ENCODE assay signal across 12 mouse cellular contexts in the genomic region with DNA sequence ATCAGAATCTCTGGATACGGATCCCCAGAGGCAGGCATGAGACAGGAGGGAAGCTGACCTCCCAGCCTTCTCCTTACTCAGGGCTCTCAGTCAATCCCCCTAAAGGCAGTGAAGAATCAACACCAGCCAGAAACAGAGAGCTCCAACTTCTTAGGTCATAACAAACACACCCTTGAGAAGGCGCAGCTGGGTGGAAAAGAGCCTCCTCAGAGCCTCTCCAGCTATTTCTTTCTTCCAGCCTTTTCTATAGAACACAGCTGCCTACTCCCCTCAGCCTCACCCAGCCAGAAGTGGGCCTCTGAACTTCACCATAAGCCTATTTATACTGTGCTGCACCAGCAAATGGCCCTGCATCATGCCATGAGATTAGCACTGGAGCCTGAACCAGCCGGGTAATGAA.
A peak's percentile ranks its signal among the peaks of the same experiment; 100 is the strongest.
DNase-seq lines count a peak whose midpoint lies in the region; ATAC-seq and TF ChIP-seq lines count a peak whose summit lies in the region.
"Had no signal": no experiment of that assay in that cellular context is flagged by ENCODE, and none has a peak within 500 bp of the region (broad histone marks: within the 10 kb centered on the region; RNA-seq: fewer than 3 reads in every experiment).

No protein-coding gene starts in this region.

- no peak overlapping the region for H3K27ac ChIP-seq in embryonic facial prominence, embryonic 11.5 days (replicated peaks; ENCODE audit: low read depth, low read length)
- no peak overlapping the region for H3K27ac ChIP-seq in embryonic facial prominence, embryonic 10.5 days (replicated peaks)
- H3K27ac ChIP-seq in kidney, embryonic 15.5 days, result peak overlapping the region; percentile 48
- 0 out of 2 replicates have a peak overlapping the region, but pooled peaks have one; percentile 46 for H3K27ac ChIP-seq in midbrain, embryonic 12.5 days (replicated peaks)
- H3K27ac ChIP-seq in midbrain, postnatal 0 days (ENCODE audit: low read depth, low read length), result no peak overlapping the region
- H3K27ac ChIP-seq in stomach, embryonic 15.5 days, result peak overlapping the region; percentile 71
- H3K27ac ChIP-seq in thymus, adult 2 months (ENCODE audit: control insufficient read depth, insufficient read depth, low read length), result no peak overlapping the region

- no peaks in the 10 kb centered on the region for H3K36me3 ChIP-seq in embryonic facial prominence, embryonic 11.5 days (replicated peaks; ENCODE audit: control insufficient read depth, insufficient read depth, low read depth, low read length)
- no peaks in the 10 kb centered on the region for H3K36me3 ChIP-seq in embryonic facial prominence, embryonic 10.5 days (replicated peaks)
- H3K36me3 ChIP-seq in kidney, embryonic 15.5 days, result no peaks in the 10 kb centered on the region
- H3K36me3 ChIP-seq in midbrain, embryonic 12.5 days, result no peaks in the 10 kb centered on the region
- no peaks in the 10 kb centered on the region for H3K36me3 ChIP-seq in midbrain, postnatal 0 days (ENCODE audit: insufficient read depth, low read length)
- H3K36me3 ChIP-seq in stomach, embryonic 15.5 days, result no peaks in the 10 kb centered on the region
- H3K36me3 ChIP-seq in thymus, adult 2 months (ENCODE audit: control insufficient read depth, insufficient read depth, low read length), result no peaks in the 10 kb centered on the region

- no peak overlapping the region for H3K4me2 ChIP-seq in embryonic facial prominence, embryonic 11.5 days (ENCODE audit: low read depth, low read length)
- no peak overlapping the region for H3K4me2 ChIP-seq in kidney, embryonic 15.5 days
- H3K4me2 ChIP-seq in midbrain, embryonic 12.5 days (replicated peaks), result no peak overlapping the region
- no peak overlapping the region for H3K4me2 ChIP-seq in midbrain, postnatal 0 days (ENCODE audit: low read depth, low read length, poor library complexity, severe bottlenecking)
- no peak overlapping the region for H3K4me2 ChIP-seq in stomach, embryonic 15.5 days

- no peaks in the 10 kb centered on the region for H3K27me3 ChIP-seq in embryonic facial prominence, embryonic 11.5 days (ENCODE audit: control insufficient read depth, insufficient read depth, low read length)
- no peaks in the 10 kb centered on the region for H3K27me3 ChIP-seq in embryonic facial prominence, embryonic 10.5 days (replicated peaks; ENCODE audit: low read depth, poor library complexity, severe bottlenecking)
- no peaks in the 10 kb centered on the region for H3K27me3 ChIP-seq in kidney, embryonic 15.5 days
- H3K27me3 ChIP-seq in midbrain, embryonic 12.5 days, result no peaks in the 10 kb centered on the region
- no peaks in the 10 kb centered on the region for H3K27me3 ChIP-seq in midbrain, postnatal 0 days (ENCODE audit: insufficient read depth, low read length)
- H3K27me3 ChIP-seq in stomach, embryonic 15.5 days (replicated peaks), result no peaks in the 10 kb centered on the region
- no peaks in the 10 kb centered on the region for H3K27me3 ChIP-seq in thymus, adult 2 months (ENCODE audit: control insufficient read depth, insufficient read depth, low read length)

- DNase-seq in embryonic facial prominence, embryonic 11.5 days (ENCODE audit: low spot score), result no peak
- no peak for DNase-seq in embryonic facial prominence, embryonic 10.5 days (ENCODE audit: low spot score)
- no peak for DNase-seq in kidney, postnatal 14 days
- DNase-seq in midbrain, postnatal 0 days (ENCODE audit: low spot score), result no peak
- no peak for DNase-seq in thymus, adult 2 months
- DNase-seq: adrenal gland, postnatal 14 days; cerebellum, adult 9-11 months; lung, postnatal 10 days had no signal

- no peak overlapping the region for H3K4me3 ChIP-seq in embryonic facial prominence, embryonic 11.5 days (ENCODE audit: low read depth, low read length)
- H3K4me3 ChIP-seq in embryonic facial prominence, embryonic 10.5 days, result no peak overlapping the region
- H3K4me3 ChIP-seq in kidney, embryonic 15.5 days (replicated peaks), result no peak overlapping the region
- H3K4me3 ChIP-seq in midbrain, embryonic 12.5 days, result no peak overlapping the region
- H3K4me3 ChIP-seq in midbrain, postnatal 0 days (ENCODE audit: low read depth, low read length), result no peak overlapping the region
- H3K4me3 ChIP-seq in stomach, embryonic 15.5 days (replicated peaks), result no peak overlapping the region
- no peak overlapping the region for H3K4me3 ChIP-seq in thymus, adult 2 months (ENCODE audit: control insufficient read depth, insufficient read depth, low read length)

- ATAC-seq in embryonic facial prominence, embryonic 11.5 days (replicated peaks; ENCODE audit: insufficient number of reproducible peaks, low FRiP score, low TSS enrichment, low read depth), result 0 out of 2 replicates have a peak, but pooled peaks have one; percentile 62
- ATAC-seq in kidney, embryonic 15.5 days (replicated peaks; ENCODE audit: low FRiP score), result peak; percentile 44; the same call in 1 of the 2 replicates
- ATAC-seq in midbrain, embryonic 12.5 days (ENCODE audit: low FRiP score, low read depth), result peak; percentile 77
- no peak for ATAC-seq in midbrain, postnatal 0 days (ENCODE audit: low FRiP score)
- ATAC-seq in stomach, embryonic 15.5 days (ENCODE audit: insufficient read depth, low FRiP score, low read depth), result peak; percentile 74
- ATAC-seq: inflammation-experienced regulatory T-cells, adult 6 months had no signal

- TF ChIP-seq CTCF in midbrain, postnatal 0 days (IDR thresholded peaks at IDR 0.05), result no peak
- no peak for TF ChIP-seq CTCF in thymus, adult 2 months (IDR thresholded peaks at IDR 0.05; ENCODE audit: borderline replicate concordance, control insufficient read depth, extremely low read depth, insufficient read depth, low read length, poor library complexity)

- H3K4me1 ChIP-seq in embryonic facial prominence, embryonic 11.5 days (ENCODE audit: control insufficient read depth, insufficient read depth, low read length), result peaks cover 3% of the 10 kb centered on the region; the same call in 1 of the 2 replicates
- peaks cover 22% of the 10 kb centered on the region for H3K4me1 ChIP-seq in embryonic facial prominence, embryonic 10.5 days
- peaks cover 20% of the 10 kb centered on the region for H3K4me1 ChIP-seq in kidney, embryonic 15.5 days
- H3K4me1 ChIP-seq in midbrain, embryonic 12.5 days, result peaks cover 6% of the 10 kb centered on the region; the same call in 1 of the 2 replicates
- H3K4me1 ChIP-seq in midbrain, postnatal 0 days (ENCODE audit: insufficient read depth, low read length), result peaks cover 4% of the 10 kb centered on the region; the same call in 1 of the 2 replicates
- H3K4me1 ChIP-seq in stomach, embryonic 15.5 days, result peaks cover 38% of the 10 kb centered on the region
- H3K4me1 ChIP-seq in thymus, adult 2 months (replicated peaks; ENCODE audit: control insufficient read depth, insufficient read depth, low read length), result peaks cover 29% of the 10 kb centered on the region

- no peak for TF ChIP-seq POLR2A in thymus, adult 2 months (IDR thresholded peaks at IDR 0.05; ENCODE audit: control insufficient read depth, extremely low read depth, insufficient read depth, low read length, poor library complexity)

- no peak overlapping the region for H3K9ac ChIP-seq in embryonic facial prominence, embryonic 11.5 days (replicated peaks; ENCODE audit: low read length)
- no peak overlapping the region for H3K9ac ChIP-seq in kidney, embryonic 15.5 days
- no peak overlapping the region for H3K9ac ChIP-seq in midbrain, embryonic 12.5 days (replicated peaks)
- H3K9ac ChIP-seq in midbrain, postnatal 0 days (replicated peaks; ENCODE audit: low read length, poor library complexity, severe bottlenecking), result no peak overlapping the region
- no peak overlapping the region for H3K9ac ChIP-seq in stomach, embryonic 15.5 days

- H3K9me3 ChIP-seq in embryonic facial prominence, embryonic 11.5 days (replicated peaks; ENCODE audit: control insufficient read depth, low read length), result no peaks in the 10 kb centered on the region
- H3K9me3 ChIP-seq in embryonic facial prominence, embryonic 10.5 days, result no peaks in the 10 kb centered on the region
- H3K9me3 ChIP-seq in kidney, embryonic 15.5 days (replicated peaks), result no peaks in the 10 kb centered on the region
- no peaks in the 10 kb centered on the region for H3K9me3 ChIP-seq in midbrain, embryonic 12.5 days
- no peaks in the 10 kb centered on the region for H3K9me3 ChIP-seq in midbrain, postnatal 0 days (ENCODE audit: low read length)
- H3K9me3 ChIP-seq in stomach, embryonic 15.5 days, result no peaks in the 10 kb centered on the region

- 63% methylated on average over 3 of the region's 3 CpGs for WGBS in embryonic facial prominence, embryonic 11.5 days
- 64% methylated on average over 3 of the region's 3 CpGs for WGBS in embryonic facial prominence, embryonic 10.5 days
- 59% methylated on average over 3 of the region's 3 CpGs for WGBS in kidney, embryonic 15.5 days
- 27% methylated on average over 3 of the region's 3 CpGs for WGBS in midbrain, embryonic 12.5 days
- WGBS in midbrain, postnatal 0 days, result 38% methylated on average over 3 of the region's 3 CpGs
- WGBS in stomach, embryonic 15.5 days, result 23% methylated on average over 3 of the region's 3 CpGs
- WGBS in thymus, adult 2 months, result 92% methylated on average over 3 of the region's 3 CpGs

Comparison
In these comparisons a context has a peak if more than half of its experiments do, and no peak if none do; other contexts are left out.
1. H3K27ac ChIP-seq: peak in kidney, embryonic 15.5 days (single experiment), midbrain, embryonic 12.5 days (single experiment) and stomach, embryonic 15.5 days (single experiment); none in embryonic facial prominence, embryonic 11.5 days (single experiment), embryonic facial prominence, embryonic 10.5 days (single experiment), midbrain, postnatal 0 days (single experiment) and thymus, adult 2 months (single experiment).